Mouse (Mus musculus): ENCODE measurements around the gene Batf3.

Gene Batf3

DNA sequence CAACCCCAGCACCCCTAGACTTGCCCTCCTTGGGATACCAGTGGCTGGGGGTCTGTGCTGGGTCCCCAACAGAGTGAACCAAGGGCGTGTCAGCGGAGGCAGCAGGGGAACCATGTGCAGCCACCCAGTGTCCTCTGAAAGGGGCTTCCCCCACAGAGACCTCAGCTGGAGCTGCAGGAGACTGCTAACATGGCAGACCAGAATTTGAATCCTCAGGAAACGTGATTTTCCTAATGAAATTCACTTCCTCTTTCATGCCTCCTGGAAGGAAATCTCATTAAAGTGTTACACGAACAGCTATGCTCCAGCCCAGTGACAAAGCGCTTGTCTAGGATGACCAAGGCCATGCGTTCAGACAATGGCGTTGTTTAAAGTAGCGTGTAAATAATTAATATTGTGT lies 10.7 kb upstream of the Batf3 start:
- DNase-seq = no peak

DNA sequence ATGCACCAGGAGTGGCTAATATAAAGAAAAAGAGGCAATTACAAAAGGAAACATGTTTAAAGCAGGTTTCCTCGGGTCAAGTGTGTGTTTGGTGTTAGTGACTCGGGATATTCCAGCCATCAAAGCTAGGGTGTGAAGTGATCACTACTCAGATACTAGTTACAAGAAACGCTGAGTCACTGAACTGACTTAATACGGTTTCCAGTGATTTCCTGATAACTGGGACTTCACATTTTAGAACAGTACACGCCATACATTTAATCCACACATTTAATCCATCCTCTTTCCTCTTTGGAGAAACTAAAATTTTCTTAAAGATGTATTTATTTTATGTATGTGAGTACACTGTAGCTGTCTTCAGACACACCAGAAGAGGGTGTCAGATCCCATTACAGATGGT lies 9.7 kb upstream of the Batf3 start:
- DNase-seq = no peak

GRCm38 (mm10) chr1:191089355-191089754 lies 8.3 kb upstream of the Batf3 start:
- no peak for DNase-seq

GRCm38 (mm10) chr1:191092050-191092449 lies 5.6 kb upstream of the Batf3 start:
- DNase-seq = no peak

GRCm38 (mm10) chr1:191093578-191093977 lies 4.1 kb upstream of the Batf3 start:
- DNase-seq = no peak

- no peak for DNase-seq
Measured at GRCm38 (mm10) chr1:191095019-191095418, 2.6 kb upstream of the Batf3 start.

- peak; percentile 25 to 44 for DNase-seq
Measured at GRCm38 (mm10) chr1:191096871-191097681, 571 bp upstream of the Batf3 start.

DNA sequence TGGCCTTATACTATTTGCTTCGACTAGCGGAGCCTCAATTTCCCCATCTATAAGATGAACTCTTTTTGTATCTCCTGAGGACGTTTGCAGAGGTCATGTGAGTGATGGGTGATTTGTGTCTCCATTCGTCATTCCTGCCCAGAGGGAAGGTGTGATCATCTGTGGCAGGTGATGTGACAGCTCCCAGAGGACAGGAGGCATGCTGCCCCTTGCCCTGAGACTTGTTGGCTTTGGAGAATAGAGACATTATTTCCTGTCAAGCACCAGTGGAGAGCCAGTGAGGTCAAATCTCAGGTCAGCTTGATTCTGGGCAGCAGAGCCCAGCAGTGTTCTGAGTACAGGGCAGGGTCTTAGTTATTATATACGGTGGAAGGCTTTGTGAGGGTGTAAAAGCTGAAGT lies 1.5 kb downstream of the Batf3 start:
- no peak for DNase-seq

- DNase-seq = no peak
Measured at GRCm38 (mm10) chr1:191099772-191100291, 2.2 kb downstream of the Batf3 start.

DNA sequence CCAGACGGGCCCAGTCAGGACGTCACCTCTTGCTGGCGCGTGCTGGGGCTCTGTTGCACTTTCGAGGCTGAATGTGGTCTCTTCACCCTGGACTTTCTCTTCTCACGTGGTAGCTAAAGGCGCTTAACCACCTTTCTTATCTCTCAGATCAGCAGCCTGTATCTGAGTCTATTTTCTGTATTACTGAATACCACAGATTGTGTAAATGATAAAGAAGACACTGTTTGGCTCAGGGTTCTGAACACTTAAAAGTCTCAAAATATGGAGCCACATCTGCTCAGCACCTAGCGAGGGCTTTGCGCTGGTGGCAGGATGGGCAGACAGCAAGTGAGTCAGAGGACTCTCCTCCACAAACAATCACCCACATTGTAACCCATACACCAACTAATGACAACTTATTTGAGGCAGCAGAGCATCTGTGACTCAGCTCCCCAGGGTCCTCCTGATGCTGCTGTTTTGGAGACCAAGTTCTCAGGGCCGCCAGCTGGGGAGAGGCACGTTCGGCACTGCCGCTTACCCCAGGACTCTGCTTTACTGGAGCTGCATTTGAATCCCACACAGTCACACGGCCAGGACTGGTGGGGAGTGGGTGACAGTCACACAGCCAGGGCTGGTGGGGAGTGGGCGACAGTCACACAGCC lies 5.2 kb downstream of the Batf3 start:
- no peak for DNase-seq

- DNase-seq = no peak
Measured at GRCm38 (mm10) chr1:191105246-191105645, 7.6 kb downstream of the Batf3 start.

- no peak for DNase-seq
Measured at GRCm38 (mm10) chr1:191107306-191107705, 9.7 kb downstream of the Batf3 start.

DNA sequence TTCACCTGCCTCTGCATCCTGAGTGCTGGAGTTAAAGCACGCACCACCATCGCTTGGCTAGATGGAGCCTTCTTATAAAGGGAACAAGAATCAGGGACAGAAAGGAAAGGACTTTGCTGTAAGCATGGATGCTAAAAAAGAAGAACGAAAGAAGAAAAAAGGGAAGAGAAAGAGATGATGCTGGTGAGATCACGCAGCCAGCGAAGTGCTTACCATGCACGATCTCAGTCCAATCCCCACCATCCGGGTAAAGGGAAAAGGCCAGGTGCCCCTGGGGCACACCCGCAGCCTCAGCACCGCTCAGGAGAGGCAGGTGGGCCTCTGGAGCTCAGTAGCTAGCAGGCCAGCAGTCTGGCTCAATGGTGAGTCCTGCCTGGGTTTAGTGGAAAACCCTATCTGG lies 12.3 kb downstream of the Batf3 start:
- no peak for DNase-seq

DNA sequence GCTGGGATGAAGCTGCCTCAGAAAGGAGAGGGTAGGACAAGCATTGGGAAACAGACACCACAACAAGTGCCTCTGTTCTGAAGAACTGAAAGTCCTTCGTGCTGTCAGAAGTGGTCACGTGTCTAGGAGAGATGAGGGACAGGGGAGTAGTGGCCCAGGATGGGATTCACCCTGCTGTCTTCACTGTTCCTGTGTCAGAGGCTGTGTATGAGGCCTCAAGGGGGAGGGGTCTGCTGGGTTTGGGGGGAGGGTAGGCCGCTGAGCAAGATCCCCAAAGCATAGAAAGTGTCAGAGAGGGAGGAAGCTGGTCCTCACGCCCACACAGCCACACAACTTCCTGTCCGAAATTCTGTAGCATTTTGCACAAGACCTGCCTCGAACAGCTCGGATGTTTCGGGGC lies 13.5 kb downstream of the Batf3 start:
- DNase-seq = no peak

DNA sequence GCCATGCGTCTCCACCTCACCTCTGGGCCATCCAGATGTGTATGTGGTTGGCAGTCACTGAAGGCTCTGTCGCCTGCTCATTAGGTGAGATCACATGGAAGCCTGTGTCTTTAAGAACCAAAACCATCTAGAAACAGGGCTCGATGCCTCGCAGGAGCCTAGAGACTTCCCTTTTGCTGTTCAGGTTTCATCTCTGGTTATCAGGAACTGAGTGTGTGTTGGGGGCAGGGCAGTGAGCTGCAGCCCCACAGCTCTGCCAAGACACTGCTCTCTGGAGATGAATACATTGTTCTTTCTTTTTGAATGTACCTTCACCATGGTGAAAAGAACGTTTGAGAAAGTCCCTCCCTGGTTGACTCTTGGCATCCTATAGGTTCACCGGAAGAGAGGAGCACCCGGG lies 17.2 kb downstream of the Batf3 start:
- no peak for DNase-seq

- DNase-seq = no peak
Measured at GRCm38 (mm10) chr1:191115514-191116238, 18.0 kb downstream of the Batf3 start.

DNA sequence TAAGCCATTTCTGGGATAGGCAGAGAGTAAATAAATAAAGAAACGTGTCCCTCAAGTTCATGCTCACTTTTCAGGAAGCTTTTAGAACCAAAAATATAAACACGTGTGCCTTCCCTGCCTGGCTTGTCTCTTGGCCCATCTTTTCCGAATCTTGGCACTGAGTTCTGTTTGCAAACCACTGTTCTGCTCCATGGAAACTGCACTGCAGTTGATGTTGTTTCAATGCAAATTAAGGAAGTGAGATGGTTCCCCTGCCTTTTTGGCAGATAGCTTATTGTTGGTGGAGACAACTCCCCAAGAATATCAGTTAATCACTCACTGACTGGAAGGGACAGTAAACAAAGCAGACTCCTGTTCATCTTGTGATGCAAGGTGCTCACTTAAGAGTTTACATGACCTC lies 25.1 kb downstream of the Batf3 start:
- DNase-seq = no peak

- no peak for DNase-seq
Measured at GRCm38 (mm10) chr1:191123696-191124095, 26.0 kb downstream of the Batf3 start.

DNA sequence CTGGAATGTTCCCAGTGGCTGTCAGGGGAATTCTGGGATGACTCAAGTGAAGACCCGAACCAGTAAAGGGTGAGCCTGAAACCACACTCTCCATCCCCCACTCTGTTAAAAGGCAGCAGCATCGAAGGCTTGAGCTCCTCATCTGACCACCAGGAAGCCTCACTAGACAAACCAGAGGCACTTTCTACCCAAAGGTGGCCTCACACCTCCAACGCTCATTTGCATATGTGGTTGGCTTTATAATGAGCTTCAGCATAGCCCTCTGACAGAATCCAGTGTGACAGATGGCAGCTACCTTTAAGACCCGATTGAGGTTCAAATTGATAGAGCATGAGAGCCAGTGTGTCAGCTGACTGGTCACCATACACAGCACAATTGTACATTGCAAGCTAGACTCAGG lies 26.6 kb downstream of the Batf3 start:
- DNase-seq = no peak

DNA sequence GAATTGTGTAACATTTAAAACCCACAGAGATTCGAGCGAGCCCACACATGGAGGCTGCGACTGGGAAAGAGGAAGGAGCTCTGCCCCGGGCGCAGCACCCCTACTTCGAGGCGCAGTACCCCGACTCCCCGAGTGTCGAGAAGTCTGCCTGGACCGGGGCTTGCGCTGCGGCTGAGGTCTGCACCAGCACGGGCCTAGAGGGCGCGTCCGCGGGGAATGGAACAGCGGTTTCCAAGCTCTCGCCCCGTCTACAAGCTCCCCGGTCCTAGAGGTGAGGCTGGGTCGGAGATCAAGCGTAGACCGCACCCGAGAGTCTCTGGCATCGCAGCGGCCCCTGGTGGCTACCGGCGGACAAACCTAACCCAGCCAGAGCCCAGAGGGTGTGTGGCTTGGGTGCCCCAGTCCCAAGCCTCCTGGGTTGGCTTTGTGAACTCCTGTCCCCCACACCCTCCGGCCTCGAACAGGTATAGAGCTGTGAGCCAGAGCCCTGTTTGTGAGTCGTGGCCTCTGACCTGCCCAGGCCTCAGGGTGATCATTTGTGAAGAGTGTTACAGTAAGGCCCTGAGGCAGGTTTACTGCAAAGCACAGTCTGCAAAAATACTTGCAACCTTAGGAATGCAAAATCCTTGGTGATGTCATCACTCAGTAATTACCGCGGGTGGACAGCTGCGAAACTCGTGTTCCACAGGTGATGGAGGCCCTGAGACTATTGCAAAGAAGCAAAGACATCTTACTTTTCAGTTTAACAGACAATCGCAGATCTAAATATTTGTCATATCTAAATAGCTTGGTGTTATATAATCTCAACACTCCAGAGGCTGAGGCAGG lies 28.4 kb downstream of the Batf3 start:
- DNase-seq = peak; percentile 18 to 59

DNA sequence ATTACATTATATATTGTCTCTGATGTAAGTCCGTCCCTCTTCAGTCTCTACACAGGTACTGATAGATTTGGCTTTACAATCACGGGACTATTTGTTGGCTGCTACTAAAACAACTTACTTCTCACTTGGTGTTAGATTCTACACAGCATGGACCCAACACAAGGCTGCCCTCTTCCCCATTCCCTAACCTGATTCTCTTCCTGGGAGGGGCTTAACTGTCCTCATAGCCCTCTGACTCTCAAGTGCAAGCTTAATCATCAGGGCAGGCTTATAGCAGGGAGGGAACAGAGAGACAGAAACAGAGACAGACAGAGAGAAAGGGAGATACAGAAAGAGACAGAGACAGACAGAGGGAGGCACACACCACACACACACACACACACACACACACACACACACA lies 34.0 kb downstream of the Batf3 start:
- no peak for DNase-seq

- DNase-seq = no peak
Measured at GRCm38 (mm10) chr1:191132240-191132639, 34.6 kb downstream of the Batf3 start.

- no peak for DNase-seq
Measured at GRCm38 (mm10) chr1:191132934-191133333, 35.3 kb downstream of the Batf3 start.
